Mouse (Mus musculus) gonadal fat pad, adult 2 months (tissue): ENCODE measurements around the gene Cacul1. TPM values are rescaled to one million over a fixed set of nuclear protein-coding genes. Genes with fewer than 3 reads are reported as not detected.

ENCODE experiments used
- DNase-seq: peaks from one replicate; pipeline ENCODE4 v3.0.0-alpha.2; 2012; ENCODE audit warnings: low read depth
- polyA plus RNA-seq: library from polyadenylated mRNA; depleted of rRNA; stranded (reverse); fragments of >200 nt; gene quantifications from 2 replicates; pipeline ENCODE4 v1.2.3, GENCODE M21; 2012; rRNA removed

Cacul1 gene
- polyA plus RNA-seq, 1 experiment = 8.6 TPM

DNA sequence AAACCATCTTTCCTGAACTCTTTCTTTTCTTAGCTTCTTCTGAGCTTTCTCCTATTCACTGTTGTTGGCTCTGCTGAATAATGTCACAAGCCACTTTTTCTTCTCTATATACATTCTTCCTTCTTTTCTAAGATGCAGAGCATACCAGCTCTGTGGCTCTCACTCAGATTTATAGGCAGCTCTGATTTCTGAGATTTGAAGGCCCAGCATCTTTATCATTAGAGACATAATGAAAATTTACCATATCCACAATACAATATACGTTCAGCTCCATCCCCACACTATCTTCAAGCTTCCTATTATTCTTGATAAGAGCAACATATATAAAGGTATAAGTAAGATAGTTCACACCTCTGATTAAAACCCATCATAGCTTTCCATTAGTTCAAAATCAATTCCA, 50.7 kb downstream of the Cacul1 start:
- DNase-seq = no peak

GRCm38 (mm10) chr19:60529302-60529701, 51.5 kb downstream of the Cacul1 start:
- DNase-seq = no peak

DNA sequence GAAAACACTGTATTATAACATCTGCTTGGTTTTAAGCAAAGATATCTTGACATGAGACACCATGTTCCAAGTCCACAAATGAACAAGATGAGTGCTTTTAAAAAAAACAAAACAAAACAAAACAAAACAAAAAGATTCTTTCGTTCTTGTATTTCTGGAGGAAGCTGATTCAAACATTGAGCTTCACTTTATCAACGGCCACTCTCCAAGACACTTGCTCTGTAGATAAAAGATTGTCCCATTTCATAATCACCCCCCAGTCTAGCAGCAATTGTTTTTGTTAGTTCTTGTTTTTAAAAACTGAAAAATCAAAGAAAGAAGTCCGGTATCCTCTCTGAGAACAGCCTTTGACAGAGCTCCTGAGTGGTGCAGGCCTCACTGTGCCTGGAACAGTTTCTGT, 52.2 kb downstream of the Cacul1 start:
- DNase-seq = no peak

- DNase-seq = no peak
These were observed 53.9 kb downstream of the Cacul1 start for GRCm38 (mm10) chr19:60526876-60527275.

- no peak for DNase-seq
These were observed 55.7 kb downstream of the Cacul1 start for GRCm38 (mm10) chr19:60525086-60525485.

GRCm38 (mm10) chr19:60524678-60525077, 56.1 kb downstream of the Cacul1 start:
- no peak for DNase-seq

GRCm38 (mm10) chr19:60520131-60520530, 60.7 kb downstream of the Cacul1 start:
- no peak for DNase-seq

DNA sequence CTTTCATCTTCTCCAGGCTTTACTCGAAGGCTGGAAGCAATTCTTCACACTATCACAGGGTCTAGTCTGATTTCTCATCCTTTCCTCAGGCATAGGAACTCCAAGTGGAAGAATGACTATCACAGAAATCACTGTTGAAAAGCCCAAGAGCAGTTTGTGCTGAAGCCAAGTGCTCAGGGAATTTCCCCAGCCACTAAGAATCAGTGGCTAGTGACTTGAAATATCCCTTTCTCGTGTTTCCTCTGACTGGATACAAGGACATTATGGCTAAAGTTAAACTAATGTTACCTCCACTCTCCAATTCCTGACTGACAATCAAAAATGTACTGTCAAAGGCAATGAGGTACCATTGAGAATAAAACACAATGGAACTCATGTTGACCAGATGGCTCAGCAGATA, 65.8 kb downstream of the Cacul1 start:
- DNase-seq = no peak

- DNase-seq = no peak
These were observed 67.4 kb downstream of the Cacul1 start for GRCm38 (mm10) chr19:60513431-60513830.

GRCm38 (mm10) chr19:60500209-60500608, 80.6 kb downstream of the Cacul1 start:
- DNase-seq = no peak

DNA sequence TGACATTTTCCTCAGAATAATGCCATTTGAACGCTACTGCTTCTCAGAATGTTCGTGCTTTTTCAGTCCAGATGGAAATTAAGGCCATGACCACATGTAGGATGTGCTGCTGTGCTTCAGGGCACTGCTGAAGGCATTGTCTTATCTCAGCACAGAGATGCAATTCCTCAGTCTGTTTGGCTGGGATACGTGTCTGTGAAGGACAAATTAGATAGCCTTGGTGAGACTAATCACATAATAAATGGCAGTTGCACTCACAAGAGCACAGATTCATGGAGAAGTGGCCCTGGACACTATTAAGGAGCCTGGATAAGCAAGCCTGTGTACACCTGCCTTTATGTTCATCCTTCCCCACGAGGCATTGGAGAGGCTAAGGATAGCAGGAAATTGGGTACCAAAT, 83.7 kb downstream of the Cacul1 start:
- DNase-seq = no peak

DNA sequence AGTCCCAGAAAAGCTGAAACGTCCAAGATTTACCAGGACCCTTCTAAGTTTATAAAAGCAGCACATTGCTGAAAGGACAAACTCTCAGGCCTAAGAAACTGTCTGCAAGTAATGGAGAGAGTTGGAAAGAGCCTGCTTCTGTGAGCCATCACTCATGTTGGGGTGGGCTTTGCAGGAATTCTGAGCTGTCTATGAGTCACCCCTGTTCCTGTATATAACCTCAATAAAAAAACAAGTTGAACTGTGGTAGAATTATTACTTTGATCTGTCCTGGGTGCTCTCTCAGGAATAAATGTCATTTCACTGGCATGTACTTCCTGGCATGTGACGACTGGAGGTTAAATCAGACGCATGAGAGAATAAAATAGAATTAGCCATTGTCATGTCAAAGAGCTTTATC, 85.1 kb downstream of the Cacul1 start:
- DNase-seq = no peak

DNA sequence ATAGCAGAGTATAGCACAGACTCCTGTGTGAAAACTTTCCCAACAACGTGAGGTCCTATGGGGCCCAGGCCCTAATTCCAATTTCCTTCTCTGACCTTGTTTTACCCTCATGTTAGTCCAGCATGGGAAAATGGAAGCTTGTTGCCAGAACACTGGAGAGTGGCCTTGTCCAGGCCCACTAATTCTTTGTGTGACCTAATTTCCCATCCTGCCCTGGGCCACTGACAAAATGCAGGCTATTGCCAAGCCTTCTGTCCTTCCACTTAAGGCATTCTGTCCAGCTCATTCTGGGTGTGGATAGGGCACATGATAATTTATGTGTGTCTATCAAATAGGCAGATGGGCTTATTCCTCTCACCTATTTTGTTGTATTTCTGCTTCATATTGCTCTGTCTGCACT, 91.3 kb downstream of the Cacul1 start:
- DNase-seq = no peak

- DNase-seq = no peak
These were observed 95.6 kb downstream of the Cacul1 start for GRCm38 (mm10) chr19:60485261-60485660.

DNA sequence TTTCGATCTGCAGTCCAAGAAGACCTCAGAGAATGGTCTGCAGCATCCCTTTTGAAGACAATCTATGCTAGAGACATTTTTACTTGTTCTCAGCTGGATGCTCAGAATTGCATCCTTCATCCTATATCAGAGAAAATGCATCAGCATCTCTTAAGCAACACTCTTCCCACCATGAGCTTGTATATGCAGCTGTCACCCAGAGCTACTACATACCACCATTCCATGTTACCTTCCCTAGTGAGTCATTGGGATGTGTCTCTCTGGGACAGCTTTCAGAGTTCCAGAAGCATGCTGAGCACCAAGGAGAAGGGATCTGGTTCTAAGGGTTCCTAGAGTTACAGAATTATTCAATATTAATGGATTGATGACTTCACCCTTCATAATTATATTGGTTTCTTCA, 102.0 kb downstream of the Cacul1 start:
- no peak for DNase-seq

DNA sequence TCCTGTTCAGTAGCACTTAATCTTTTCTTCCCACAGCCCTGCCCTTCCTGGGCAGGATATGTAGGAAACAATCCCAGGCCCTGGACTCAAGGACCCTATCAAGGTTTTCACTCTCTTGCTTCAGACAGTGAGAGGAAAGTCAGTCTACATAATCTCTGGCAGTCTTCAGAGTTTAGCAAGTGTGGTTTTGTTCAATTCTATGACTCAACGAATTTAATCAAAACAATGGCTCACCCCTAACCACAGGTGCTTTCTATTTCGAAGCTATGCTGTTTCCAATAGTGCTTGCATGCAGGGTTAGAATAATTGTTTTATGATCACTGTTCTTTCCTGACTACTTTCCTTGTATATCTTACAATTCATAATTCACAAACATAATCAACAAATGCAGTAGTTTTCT, 103.0 kb downstream of the Cacul1 start:
- no peak for DNase-seq

Other genes starting within 250 kb of the Cacul1 start
- 0.19 TPM in 1 of 2 replicates, not detected in the other for gene Prlhr, start 112.7 kb downstream of the Cacul1 start, polyA plus RNA-seq
- gene Nanos1, start 175.0 kb upstream of the Cacul1 start, polyA plus RNA-seq = 0.27 and 0.51 TPM in 2 replicates
- gene Eif3a, start 209.6 kb upstream of the Cacul1 start, polyA plus RNA-seq = 34.3 and 48.9 TPM in 2 replicates
- gene Fam45a, start 230.6 kb upstream of the Cacul1 start, polyA plus RNA-seq = 13.5 and 14.2 TPM in 2 replicates